Mouse (Mus musculus) hindlimb bud, embryonic 11.5 days (tissue): ENCODE results near the gene E2f7.
A peak's percentile ranks its signal among the peaks of the same experiment; 100 is the strongest.

Source experiments
- DNase-seq: peaks from one replicate; pipeline ENCODE4 v3.0.0-alpha.2; 2012; ENCODE audit warnings: low read depth, low spot score; ENCODE audit errors: extremely low spot score

Gene E2f7

GRCm38 (mm10) chr10:110773201-110773600 is 28.0 kb downstream of the E2f7 start:
- DNase-seq, result no peak

GRCm38 (mm10) chr10:110773878-110774277 is 28.6 kb downstream of the E2f7 start:
- DNase-seq, result no peak

- DNase-seq, result no peak
These were observed 36.5 kb downstream of the E2f7 start for GRCm38 (mm10) chr10:110781772-110782171.

GRCm38 (mm10) chr10:110782655-110783054 is 37.4 kb downstream of the E2f7 start:
- no peak for DNase-seq

- no peak for DNase-seq
These were observed 43.0 kb downstream of the E2f7 start for GRCm38 (mm10) chr10:110788049-110788752.

- DNase-seq, result no peak
These were observed 44.4 kb downstream of the E2f7 start for GRCm38 (mm10) chr10:110789683-110790082.

- DNase-seq, result no peak
These were observed 48.0 kb downstream of the E2f7 start for GRCm38 (mm10) chr10:110793150-110793787.

GRCm38 (mm10) chr10:110794564-110795205 is 49.4 kb downstream of the E2f7 start:
- DNase-seq, result peak; percentile 87

GRCm38 (mm10) chr10:110795206-110795796 is 50.1 kb downstream of the E2f7 start:
- no peak for DNase-seq

GRCm38 (mm10) chr10:110801296-110801695 is 56.1 kb downstream of the E2f7 start:
- DNase-seq, result no peak

GRCm38 (mm10) chr10:110804279-110805024 is 59.2 kb downstream of the E2f7 start:
- no peak for DNase-seq

- DNase-seq, result no peak
These were observed 59.9 kb downstream of the E2f7 start for GRCm38 (mm10) chr10:110805025-110805740.

GRCm38 (mm10) chr10:110806471-110806870 is 61.2 kb downstream of the E2f7 start:
- DNase-seq, result no peak

- no peak for DNase-seq
These were observed 65.3 kb downstream of the E2f7 start for GRCm38 (mm10) chr10:110810528-110810927.

GRCm38 (mm10) chr10:110811209-110811861 is 66.1 kb downstream of the E2f7 start:
- no peak for DNase-seq

GRCm38 (mm10) chr10:110811862-110812225 is 66.6 kb downstream of the E2f7 start:
- DNase-seq, result no peak

GRCm38 (mm10) chr10:110821139-110821538 is 75.9 kb downstream of the E2f7 start:
- DNase-seq, result no peak

- no peak for DNase-seq
These were observed 76.5 kb downstream of the E2f7 start for GRCm38 (mm10) chr10:110821692-110822091.

GRCm38 (mm10) chr10:110832336-110832735 is 87.1 kb downstream of the E2f7 start:
- no peak for DNase-seq
